Mouse (Mus musculus) kidney, postnatal 0 days (tissue): Measurements from ENCODE around the gene Krt81. TPM values are rescaled to one million over a fixed set of nuclear protein-coding genes. Genes with fewer than 3 reads are reported as not detected.

ENCODE experiments used
- ATAC-seq: fragments of 200-750 bp; cut with Nextera tagmentation; replicated peaks from 2 replicates; pipeline ENCODE4 v1.8.0; 2017; ENCODE audit warnings: low read depth, moderate number of reproducible peaks, moderate TSS enrichment, moderate library complexity; ENCODE audit not compliant: low FRiP score
- DNase-seq: peaks from one replicate; pipeline ENCODE4 v3.0.0-alpha.2; 2016; ENCODE audit warnings: low spot score
- H3K27ac ChIP-seq: fragments of 300-500 bp; sonication (generic); 2 replicates; pipeline ENCODE4 v1.5.1; 2014; ENCODE audit warnings: mild to moderate bottlenecking
- H3K27me3 ChIP-seq: fragments of 300-500 bp; sonication (generic); 2 replicates; pipeline ENCODE4 v1.6.1; 2014; ENCODE audit warnings: low read length, mixed read lengths; ENCODE audit not compliant: insufficient read depth
- H3K36me3 ChIP-seq: fragments of 300-500 bp; sonication (generic); 2 replicates; pipeline ENCODE4 v1.6.1; 2014; ENCODE audit warnings: low read length, mixed read lengths; ENCODE audit not compliant: insufficient read depth
- H3K4me1 ChIP-seq: fragments of 300-500 bp; sonication (generic); replicated peaks from 2 replicates; pipeline ENCODE4 v1.6.1; 2014; ENCODE audit warnings: antibody characterized with exemption, low read length, mixed read lengths; ENCODE audit not compliant: insufficient read depth
- H3K4me2 ChIP-seq: fragments of 300-500 bp; sonication (generic); 2 replicates; pipeline ENCODE4 v1.6.1; 2014; ENCODE audit warnings: mild to moderate bottlenecking, low read length, moderate library complexity, mixed read lengths
- H3K4me3 ChIP-seq: fragments of 300-500 bp; sonication (generic); replicated peaks from 2 replicates; pipeline ENCODE4 v1.5.1; 2014; ENCODE audit warnings: low read depth, low read length
- H3K9ac ChIP-seq: fragments of 300-500 bp; sonication (generic); 2 replicates; pipeline ENCODE4 v1.6.1; 2014; ENCODE audit warnings: low read depth, low read length
- H3K9me3 ChIP-seq: fragments of 300-500 bp; sonication (generic); replicated peaks from 2 replicates; pipeline ENCODE4 v1.6.1; 2016; ENCODE audit warnings: low read length, inconsistent platforms, mixed read lengths
- CTCF ChIP-seq: IDR thresholded peaks from 2 replicates; pipeline ENCODE4 v1.5.1; 2016; ENCODE audit warnings: antibody characterized with exemption, low read depth, mild to moderate bottlenecking, moderate library complexity
- WGBS: fragments of 180-500 bp; shearing (Covaris S2); extraction: QIAGEN DNeasy Blood & Tissue Kit; methylation state at CpG from one replicate; pipeline ENCODE4 v1.1.7; 2014; 5-methylcytosine and 5-hydroxymethylcytosine counted together
- polyA plus RNA-seq: library from polyadenylated mRNA; unstranded; fragments of >200 nt; fragmentation: Nextera tagmentation; extraction: Ambion mirVana; gene quantifications from 2 replicates; pipeline ENCODE4 v1.2.1, GENCODE M21; 2015

Gene Krt81
- polyA plus RNA-seq, 1 experiment from 2014 or later, result not detected

DNA sequence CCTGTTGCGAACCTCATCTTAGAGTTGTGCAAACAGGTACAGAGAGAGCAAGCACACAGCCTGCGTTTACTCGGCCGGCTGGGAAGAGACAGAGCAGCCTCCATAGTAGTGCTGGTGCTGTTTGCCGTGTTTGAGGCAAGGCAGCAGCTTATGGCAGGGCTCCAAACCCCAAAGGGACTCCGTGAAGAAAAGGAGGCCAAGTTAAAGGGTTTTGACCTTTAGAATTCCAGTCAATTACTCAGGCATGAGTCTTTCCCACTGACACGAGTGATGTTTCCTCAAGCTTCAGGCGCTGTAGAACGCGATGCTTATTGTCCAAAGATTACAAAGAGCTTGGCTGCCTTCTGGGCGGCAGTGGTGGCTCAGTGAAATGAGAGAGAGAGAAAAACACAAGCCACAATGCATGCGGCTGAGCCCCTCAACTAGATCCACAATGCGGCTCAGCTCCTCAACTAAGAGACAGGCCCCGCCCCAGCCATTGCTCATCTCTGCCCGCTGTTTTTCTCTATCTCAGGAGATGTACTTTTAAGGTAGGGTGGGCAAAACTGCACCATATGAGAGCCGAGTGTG is 5.1 kb downstream of the Krt81 start:
- 49% methylated on average over 16 of the region's 16 CpGs for WGBS
- no peak for ATAC-seq
- Histone ChIP-seq H3K9me3 (no peaks in the 10 kb centered on the region), H3K4me3 (no peak overlapping the region), H3K4me2 (no peak overlapping the region), H3K27me3 (no peaks in the 10 kb centered on the region), H3K27ac (no peak overlapping the region), H3K36me3 (no peaks in the 10 kb centered on the region), H3K9ac (no peak overlapping the region), H3K4me1 (no peaks in the 10 kb centered on the region)
- no peak for TF ChIP-seq CTCF
- peak; percentile 64 for DNase-seq

GRCm38 (mm10) chr15:101455891-101456290 is 7.7 kb downstream of the Krt81 start:
- H3K4me1 ChIP-seq, result no peaks in the 10 kb centered on the region
- DNase-seq (no peak), ATAC-seq (no peak)
- no peak overlapping the region for H3K4me2 ChIP-seq
- TF ChIP-seq CTCF, result no peak
- H3K36me3 ChIP-seq, result no peaks in the 10 kb centered on the region
- 93% methylated on average over 6 of the region's 6 CpGs for WGBS
- no peak overlapping the region for H3K9ac ChIP-seq
- no peaks in the 10 kb centered on the region for H3K27me3 ChIP-seq
- no peak overlapping the region for H3K27ac ChIP-seq
- no peak overlapping the region for H3K4me3 ChIP-seq
- no peaks in the 10 kb centered on the region for H3K9me3 ChIP-seq

DNA sequence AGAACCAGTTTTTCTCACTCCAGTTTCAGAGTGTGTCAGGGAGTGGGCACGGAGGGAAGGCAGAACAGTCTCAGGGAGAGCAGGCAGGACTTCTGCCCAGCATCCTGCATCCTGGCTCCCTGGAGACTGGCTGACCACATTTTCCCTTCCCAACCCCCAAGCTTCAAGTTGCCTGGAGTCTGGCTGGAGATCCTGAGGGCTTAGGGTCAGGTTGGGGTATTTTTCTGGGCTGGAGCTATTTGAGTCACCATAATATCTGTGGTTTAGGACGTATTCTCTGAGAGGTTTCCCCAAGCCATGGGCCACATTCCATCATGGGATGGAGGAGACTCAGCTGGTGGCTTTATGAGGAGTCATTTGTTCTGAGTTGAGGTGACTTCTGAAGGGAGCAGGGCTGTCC is 8.3 kb downstream of the Krt81 start:
- H3K9me3 ChIP-seq, result no peaks in the 10 kb centered on the region
- TF ChIP-seq CTCF, result no peak
- 56% methylated on average over 2 of the region's 2 CpGs for WGBS
- H3K27ac ChIP-seq, result no peak overlapping the region
- no peak overlapping the region for H3K4me2 ChIP-seq
- DNase-seq, result peak; percentile 41
- H3K27me3 ChIP-seq, result no peaks in the 10 kb centered on the region
- no peaks in the 10 kb centered on the region for H3K4me1 ChIP-seq
- H3K36me3 ChIP-seq, result no peaks in the 10 kb centered on the region
- no peak overlapping the region for H3K4me3 ChIP-seq
- H3K9ac ChIP-seq, result no peak overlapping the region
- no peak for ATAC-seq

GRCm38 (mm10) chr15:101454774-101455173 is 8.8 kb downstream of the Krt81 start:
- ATAC-seq (no peak), DNase-seq (no peak)
- Histone ChIP-seq H3K4me2 (no peak overlapping the region), H3K27me3 (no peaks in the 10 kb centered on the region), H3K4me3 (no peak overlapping the region), H3K9me3 (no peaks in the 10 kb centered on the region), H3K9ac (no peak overlapping the region), H3K27ac (no peak overlapping the region), H3K4me1 (no peaks in the 10 kb centered on the region), H3K36me3 (no peaks in the 10 kb centered on the region)
- no peak for TF ChIP-seq CTCF
- 85% methylated on average over 8 of the region's 8 CpGs for WGBS

DNA sequence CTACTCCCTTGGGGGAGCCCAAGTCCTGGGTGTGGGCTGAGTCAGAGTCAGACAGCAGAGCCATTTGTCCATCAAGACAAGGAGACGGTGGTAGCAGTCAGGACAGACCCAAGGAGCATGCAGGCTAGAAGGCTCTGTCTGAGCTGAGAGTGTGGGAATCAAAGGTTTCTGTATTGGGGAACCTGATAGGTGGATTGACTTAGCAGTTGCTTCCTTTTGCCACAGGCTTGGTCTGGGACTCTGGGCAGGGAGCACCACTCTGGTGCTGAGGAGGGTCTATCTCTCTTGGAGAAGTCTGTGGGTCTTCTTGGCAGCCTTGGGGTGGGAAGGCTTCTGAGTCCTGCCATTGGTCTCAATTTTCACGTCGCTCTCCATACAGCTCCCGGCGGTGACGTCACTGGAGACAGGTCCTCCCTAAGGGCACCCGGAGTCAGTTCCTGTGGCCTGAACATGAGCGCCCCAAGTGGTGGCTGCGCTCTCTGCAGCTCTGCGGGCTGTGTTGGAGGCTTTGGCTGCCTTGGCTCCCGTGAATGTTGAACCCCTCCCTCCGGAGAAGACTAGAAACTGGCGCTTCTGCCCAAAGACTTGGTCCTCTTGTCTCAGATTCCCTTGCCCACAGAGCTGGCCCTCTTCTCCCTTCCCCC is 10.3 kb downstream of the Krt81 start:
- H3K4me2 ChIP-seq, result no peak overlapping the region
- WGBS, result 5% methylated on average over 13 of the region's 13 CpGs
- peak; percentile 81 for TF ChIP-seq CTCF
- H3K36me3 ChIP-seq, result no peaks in the 10 kb centered on the region
- no peaks in the 10 kb centered on the region for H3K4me1 ChIP-seq
- H3K27me3 ChIP-seq, result no peaks in the 10 kb centered on the region
- no peak overlapping the region for H3K4me3 ChIP-seq
- peak; percentile 78 for ATAC-seq
- H3K27ac ChIP-seq, result no peak overlapping the region
- no peak overlapping the region for H3K9ac ChIP-seq
- peak; percentile 70 for DNase-seq
- H3K9me3 ChIP-seq, result no peaks in the 10 kb centered on the region

GRCm38 (mm10) chr15:101447444-101447843 is 16.1 kb downstream of the Krt81 start, which contains the start of gene Krt88:
Krt88 (plus strand) TSS chr15:101447744.
- ATAC-seq (no peak), DNase-seq (no peak)
- H3K27ac ChIP-seq, result no peak within 1 kb of the TSS
- no peak within 1 kb of the TSS for H3K9ac ChIP-seq
- no peak within 1 kb of the TSS for H3K4me2 ChIP-seq
- H3K27me3 ChIP-seq, result no peaks in the 10 kb centered on the region
- H3K4me3 ChIP-seq, result no peak within 1 kb of the TSS
- no peaks in the 10 kb centered on the region for H3K4me1 ChIP-seq
- TF ChIP-seq CTCF, result no peak
- WGBS, result 52% methylated on average over 2 of the region's 2 CpGs
- H3K36me3 ChIP-seq, result no peaks in the 10 kb centered on the region
- H3K9me3 ChIP-seq, result no peaks in the 10 kb centered on the region
